Mouse (Mus musculus) mesoderm, embryonic 11.5 days (tissue): Measurements from ENCODE around the gene Arl14.
"Not testable (repeated sequence)": the region's sequence is repeated elsewhere in the genome, so short reads cannot be mapped to it uniquely, and the experiment has no call there.

Source experiments
- DNase-seq: peaks from one replicate; pipeline ENCODE4 v3.0.0-alpha.2; 2012; ENCODE audit warnings: low read depth, low spot score

The Arl14 gene

GRCm38 (mm10) chr3:69213465-69213864 is 8.8 kb upstream of the Arl14 start:
- DNase-seq: no peak

GRCm38 (mm10) chr3:69214566-69214965 is 7.7 kb upstream of the Arl14 start:
- no peak for DNase-seq

GRCm38 (mm10) chr3:69222502-69222900 is 282 bp downstream of the Arl14 start:
- no peak for DNase-seq

GRCm38 (mm10) chr3:69222987-69223386 is 768 bp downstream of the Arl14 start:
- DNase-seq: no peak

GRCm38 (mm10) chr3:69223666-69224065 is 1.4 kb downstream of the Arl14 start:
- no peak for DNase-seq

- no peak for DNase-seq
Observed at GRCm38 (mm10) chr3:69225019-69225418, 2.8 kb downstream of the Arl14 start.

GRCm38 (mm10) chr3:69226496-69226895 is 4.3 kb downstream of the Arl14 start:
- DNase-seq: no peak

GRCm38 (mm10) chr3:69228002-69228401 is 5.8 kb downstream of the Arl14 start:
- DNase-seq: no peak

GRCm38 (mm10) chr3:69231522-69232138 is 9.4 kb downstream of the Arl14 start:
- DNase-seq: no peak

GRCm38 (mm10) chr3:69233552-69234189 is 11.5 kb downstream of the Arl14 start:
- not testable (repeated sequence) for DNase-seq

GRCm38 (mm10) chr3:69234525-69234924 is 12.3 kb downstream of the Arl14 start:
- DNase-seq: no peak

- DNase-seq: no peak
Observed at GRCm38 (mm10) chr3:69235806-69236205, 13.6 kb downstream of the Arl14 start.

- no peak for DNase-seq
Observed at GRCm38 (mm10) chr3:69236491-69236890, 14.3 kb downstream of the Arl14 start.

GRCm38 (mm10) chr3:69238141-69238851 is 16.1 kb downstream of the Arl14 start:
- peak; percentile 59 for DNase-seq

GRCm38 (mm10) chr3:69239246-69239645 is 17.0 kb downstream of the Arl14 start:
- DNase-seq: no peak

- no peak for DNase-seq
Observed at GRCm38 (mm10) chr3:69241020-69241419, 18.8 kb downstream of the Arl14 start.

GRCm38 (mm10) chr3:69253096-69253866 is 31.1 kb downstream of the Arl14 start:
- DNase-seq: no peak

- no peak for DNase-seq
Observed at GRCm38 (mm10) chr3:69254676-69255075, 32.5 kb downstream of the Arl14 start.

- peak; percentile 69 for DNase-seq
Observed at GRCm38 (mm10) chr3:69257049-69257699, 35.0 kb downstream of the Arl14 start.

- no peak for DNase-seq
Observed at GRCm38 (mm10) chr3:69263010-69263643, 40.9 kb downstream of the Arl14 start.

GRCm38 (mm10) chr3:69264299-69264698 is 42.1 kb downstream of the Arl14 start:
- not testable (repeated sequence) for DNase-seq
